Mouse (Mus musculus): ENCODE measurements around the gene Msl3l2.

GRCm38 (mm10) chr10:56156956-56157355 lies 50.2 kb downstream of the Msl3l2 start:
- TF ChIP-seq CTCF (IDR thresholded peaks at IDR 0.05; ENCODE audit: low read depth, low read length) (no peak), POLR2A (IDR thresholded peaks at IDR 0.05; ENCODE audit: borderline replicate concordance, low read depth, low read length) (no peak)
